Mouse (Mus musculus) adrenal gland, adult 8-10 months (tissue): ENCODE results near the gene Pik3r6. TPM values are rescaled to one million over a fixed set of nuclear protein-coding genes. Genes with fewer than 3 reads are reported as not detected.

Experiments used
- DNase-seq: peaks from one replicate; pipeline ENCODE4 v3.0.0; 2022
- total RNA-seq, 4 experiments: library from RNA; stranded (reverse); gene quantifications; 2 replicates each; pipeline ENCODE4 v1.2.4; 2022

Pik3r6 gene
- total RNA-seq, 4 experiments from 2014 or later = 2.4 to 4.8 (median 3.5) TPM

- DNase-seq = no peak
Measured at GRCm38 (mm10) chr11:68536026-68536425, 33.2 kb downstream of the Pik3r6 start.

GRCm38 (mm10) chr11:68536465-68536864 lies 33.6 kb downstream of the Pik3r6 start:
- no peak for DNase-seq

- no peak for DNase-seq
Measured at GRCm38 (mm10) chr11:68539621-68540020, 36.8 kb downstream of the Pik3r6 start.

GRCm38 (mm10) chr11:68544554-68544953 lies 41.7 kb downstream of the Pik3r6 start:
- no peak for DNase-seq

GRCm38 (mm10) chr11:68545172-68545571 lies 42.4 kb downstream of the Pik3r6 start:
- DNase-seq = no peak

- no peak for DNase-seq
Measured at GRCm38 (mm10) chr11:68545682-68546222, 42.9 kb downstream of the Pik3r6 start.

GRCm38 (mm10) chr11:68547484-68547883 lies 44.7 kb downstream of the Pik3r6 start:
- no peak for DNase-seq

GRCm38 (mm10) chr11:68549597-68549996 lies 46.8 kb downstream of the Pik3r6 start:
- DNase-seq = no peak

- no peak for DNase-seq
Measured at GRCm38 (mm10) chr11:68550358-68550757, 47.5 kb downstream of the Pik3r6 start.

GRCm38 (mm10) chr11:68553981-68554471 lies 51.2 kb downstream of the Pik3r6 start:
- no peak for DNase-seq

- no peak for DNase-seq
Measured at GRCm38 (mm10) chr11:68555918-68556584, 53.2 kb downstream of the Pik3r6 start, which contains the start of gene Mfsd6l. TSS of gene Mfsd6l (plus strand) at chr11:68556186.

GRCm38 (mm10) chr11:68559546-68559945 lies 56.7 kb downstream of the Pik3r6 start:
- DNase-seq = no peak

- DNase-seq = no peak
Measured at GRCm38 (mm10) chr11:68561957-68562950, 59.4 kb downstream of the Pik3r6 start.

- no peak for DNase-seq
Measured at GRCm38 (mm10) chr11:68564356-68565031, 61.7 kb downstream of the Pik3r6 start.

- DNase-seq = no peak
Measured at GRCm38 (mm10) chr11:68565032-68565429, 62.2 kb downstream of the Pik3r6 start.

- no peak for DNase-seq
Measured at GRCm38 (mm10) chr11:68566447-68567059, 63.7 kb downstream of the Pik3r6 start.

GRCm38 (mm10) chr11:68570861-68571260 lies 68.0 kb downstream of the Pik3r6 start:
- DNase-seq = no peak

GRCm38 (mm10) chr11:68577076-68577475 lies 74.3 kb downstream of the Pik3r6 start:
- no peak for DNase-seq

- DNase-seq = no peak
Measured at GRCm38 (mm10) chr11:68579462-68579881, 76.7 kb downstream of the Pik3r6 start.

- DNase-seq = no peak
Measured at GRCm38 (mm10) chr11:68580566-68580965, 77.7 kb downstream of the Pik3r6 start.

GRCm38 (mm10) chr11:68583225-68583624 lies 80.4 kb downstream of the Pik3r6 start:
- DNase-seq = no peak
